Mouse (Mus musculus) neural tube, embryonic 15.5 days (tissue): ENCODE results near the gene Wfdc1. TPM values are rescaled to one million over a fixed set of nuclear protein-coding genes. Genes with fewer than 3 reads are reported as not detected.

Experiments
- polyA plus RNA-seq: library from polyadenylated mRNA; unstranded; fragments of >200 nt; fragmentation: Nextera tagmentation; extraction: Ambion mirVana; gene quantifications from 2 replicates; pipeline ENCODE4 v1.2.1, GENCODE M21; 2015

Gene Wfdc1
- polyA plus RNA-seq, 1 experiment from 2014 or later: 6.2 TPM

Other genes with a start within 250 kb of the Wfdc1 start
- 0.35 and 0.82 TPM in 2 replicates for gene Osgin1, start 232.2 kb upstream of the Wfdc1 start, polyA plus RNA-seq
- gene Necab2, start 219.6 kb upstream of the Wfdc1 start, polyA plus RNA-seq: 35.3 and 45.3 TPM in 2 replicates
- gene Slc38a8, start 164.7 kb upstream of the Wfdc1 start, polyA plus RNA-seq: not detected in 2 replicates
- gene Mbtps1, start 107.6 kb upstream of the Wfdc1 start, polyA plus RNA-seq: 48.5 and 62.4 TPM in 2 replicates
- 129 and 137 TPM in 2 replicates for gene Hsdl1, start 91.2 kb upstream of the Wfdc1 start, polyA plus RNA-seq
- 0.20 and 0.45 TPM in 2 replicates for gene Dnaaf1, start 91.1 kb upstream of the Wfdc1 start, polyA plus RNA-seq
- 11.8 and 15.0 TPM in 2 replicates for gene Taf1c, start 61.1 kb upstream of the Wfdc1 start, polyA plus RNA-seq
- gene Adad2, start 53.6 kb upstream of the Wfdc1 start, polyA plus RNA-seq: 0.10 and 0.11 TPM in 2 replicates
- gene Kcng4, start 30.7 kb upstream of the Wfdc1 start, polyA plus RNA-seq: 0.09 and 0.14 TPM in 2 replicates
- 0.36 and 0.41 TPM in 2 replicates for gene Atp2c2, start 33.6 kb downstream of the Wfdc1 start, polyA plus RNA-seq
- 10.0 and 12.0 TPM in 2 replicates for gene Tldc1, start 112.1 kb downstream of the Wfdc1 start, polyA plus RNA-seq
- gene Cotl1, start 174.2 kb downstream of the Wfdc1 start, polyA plus RNA-seq: 104 and 158 TPM in 2 replicates
- 16.5 and 17.4 TPM in 2 replicates for gene Klhl36, start 195.9 kb downstream of the Wfdc1 start, polyA plus RNA-seq
- gene Usp10, start 244.0 kb downstream of the Wfdc1 start, polyA plus RNA-seq: 121 and 127 TPM in 2 replicates
- gene Gm20388, start 244.5 kb downstream of the Wfdc1 start, polyA plus RNA-seq: 3.5 TPM in 1 of 2 replicates, not detected in the other